In the genomic region with DNA sequence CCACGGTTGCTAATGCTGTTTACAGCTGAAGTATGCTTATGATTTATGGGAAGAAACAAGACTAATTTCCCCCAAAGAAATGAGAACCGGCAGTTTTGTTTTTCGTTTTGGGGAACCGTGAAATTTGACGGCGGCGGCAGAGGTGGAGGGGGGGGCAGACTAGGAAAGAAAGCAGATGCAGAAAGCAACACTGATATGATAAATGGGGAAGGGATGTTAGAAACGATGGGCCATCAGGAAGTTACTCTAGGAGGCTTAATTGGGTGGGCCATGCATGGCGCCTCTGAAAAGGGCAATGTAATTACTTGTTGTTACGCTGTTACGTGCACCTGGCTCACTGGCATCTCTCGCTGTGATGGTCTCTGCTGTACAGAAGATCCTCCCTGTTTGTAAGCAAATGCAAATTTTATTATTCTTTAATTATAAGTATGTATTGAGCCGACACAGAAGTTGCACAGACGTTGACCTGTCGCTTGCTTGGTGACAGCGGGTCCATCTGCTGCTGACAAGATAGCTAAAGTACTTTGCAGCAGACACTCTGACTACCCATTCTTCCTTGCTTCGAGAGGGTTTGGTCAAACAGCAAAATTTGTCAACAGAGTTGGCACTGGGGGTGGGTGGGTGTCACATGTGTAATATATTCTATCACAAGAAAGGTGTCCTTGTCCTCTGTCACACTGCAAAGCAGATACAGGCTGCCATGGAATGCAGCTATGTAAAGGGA, we compare ENCODE assay signal across 15 mouse cellular contexts. TPM values are rescaled to one million over a fixed set of nuclear protein-coding genes. Genes with fewer than 3 reads are reported as not detected.
A peak's percentile ranks its signal among the peaks of the same experiment; 100 is the strongest.
DNase-seq lines count a peak whose midpoint lies in the region; ATAC-seq lines count a peak whose summit lies in the region.
"Had no signal": no experiment of that assay in that cellular context is flagged by ENCODE, and none has a peak within 500 bp of the region (broad histone marks: within the 10 kb centered on the region; RNA-seq: fewer than 3 reads in every experiment).

No protein-coding gene starts in this region.

- H3K9ac ChIP-seq in forebrain, embryonic 12.5 days = no peak overlapping the region
- no peak overlapping the region for H3K9ac ChIP-seq in forebrain, embryonic 16.5 days (replicated peaks; ENCODE audit: low read depth, low read length)
- no peak overlapping the region for H3K9ac ChIP-seq in hindbrain, embryonic 12.5 days
- H3K9ac ChIP-seq in neural tube, embryonic 13.5 days = no peak overlapping the region
- no peak overlapping the region for H3K9ac ChIP-seq in kidney, embryonic 14.5 days (ENCODE audit: low read depth, low read length)
- H3K9ac ChIP-seq: heart, embryonic 13.5 days had no signal

- 80% methylated on average over 17 of the region's 17 CpGs for WGBS in forebrain, embryonic 12.5 days
- 58% methylated on average over 17 of the region's 17 CpGs for WGBS in forebrain, embryonic 16.5 days
- WGBS in hindbrain, embryonic 12.5 days = 55% methylated on average over 17 of the region's 17 CpGs
- 42% methylated on average over 17 of the region's 17 CpGs for WGBS in neural tube, embryonic 13.5 days
- WGBS in kidney, embryonic 14.5 days = 70% methylated on average over 17 of the region's 17 CpGs

- no peaks in the 10 kb centered on the region for H3K9me3 ChIP-seq in forebrain, embryonic 12.5 days
- no peaks in the 10 kb centered on the region for H3K9me3 ChIP-seq in forebrain, embryonic 16.5 days (ENCODE audit: control insufficient read depth, low read length)
- H3K9me3 ChIP-seq in hindbrain, embryonic 12.5 days (replicated peaks) = no peaks in the 10 kb centered on the region; the same call in 1 of the 2 replicates
- H3K9me3 ChIP-seq in neural tube, embryonic 13.5 days = peaks cover 3% of the 10 kb centered on the region; the same call in 1 of the 2 replicates
- H3K9me3 ChIP-seq in kidney, embryonic 14.5 days (ENCODE audit: control insufficient read depth, low read length) = no peaks in the 10 kb centered on the region
- H3K9me3 ChIP-seq: G1E had no signal

- peaks cover 7% of the 10 kb centered on the region for H3K4me1 ChIP-seq in forebrain, embryonic 12.5 days
- peaks cover 19% of the 10 kb centered on the region for H3K4me1 ChIP-seq in forebrain, embryonic 16.5 days (replicated peaks; ENCODE audit: control insufficient read depth, insufficient read depth, low read length)
- peaks cover 16% of the 10 kb centered on the region; the same call in 1 of the 2 replicates for H3K4me1 ChIP-seq in hindbrain, embryonic 12.5 days
- H3K4me1 ChIP-seq in neural tube, embryonic 13.5 days (replicated peaks) = peaks cover 20% of the 10 kb centered on the region; the same call in 1 of the 2 replicates
- no peaks in the 10 kb centered on the region for H3K4me1 ChIP-seq in kidney, embryonic 14.5 days (ENCODE audit: control insufficient read depth, insufficient read depth, low read length)

- H3K4me3 ChIP-seq in forebrain, embryonic 12.5 days (replicated peaks) = no peak overlapping the region
- no peak overlapping the region for H3K4me3 ChIP-seq in forebrain, embryonic 16.5 days (replicated peaks; ENCODE audit: low read length)
- no peak overlapping the region for H3K4me3 ChIP-seq in hindbrain, embryonic 12.5 days
- no peak overlapping the region for H3K4me3 ChIP-seq in neural tube, embryonic 13.5 days
- H3K4me3 ChIP-seq in kidney, embryonic 14.5 days (ENCODE audit: low read length) = no peak overlapping the region
- H3K4me3 ChIP-seq: heart, embryonic 13.5 days had no signal

- peak; percentile 60; the same call in 1 of the 2 replicates for ATAC-seq in forebrain, embryonic 12.5 days (ENCODE audit: low FRiP score)
- no peak; the same call in 1 of the 2 replicates for ATAC-seq in forebrain, embryonic 16.5 days
- ATAC-seq in hindbrain, embryonic 12.5 days (ENCODE audit: low FRiP score) = peak; percentile 81
- ATAC-seq in neural tube, embryonic 13.5 days (ENCODE audit: low read depth) = no peak
- ATAC-seq in kidney, embryonic 14.5 days (ENCODE audit: low FRiP score, low TSS enrichment) = no peak

- H3K27ac ChIP-seq in forebrain, embryonic 12.5 days = no peak overlapping the region
- H3K27ac ChIP-seq in forebrain, embryonic 16.5 days (ENCODE audit: low read length) = no peak overlapping the region
- peak overlapping the region; percentile 50 for H3K27ac ChIP-seq in hindbrain, embryonic 12.5 days
- peak overlapping the region; percentile 59 for H3K27ac ChIP-seq in neural tube, embryonic 13.5 days (replicated peaks)
- no peak overlapping the region for H3K27ac ChIP-seq in kidney, embryonic 14.5 days (ENCODE audit: low read depth, low read length)
- H3K27ac ChIP-seq: heart, embryonic 13.5 days had no signal

- peak; percentile 12 to 21 for DNase-seq in cerebellum, postnatal 36 days
- DNase-seq in lung, adult 18-20 months = no peak
- DNase-seq in left cerebral cortex, adult 18-20 months (ENCODE audit: low spot score in 2 of 2) = no peak
- DNase-seq: adrenal gland, postnatal 14 days; gastrocnemius, postnatal 14 days; kidney, adult 9 months; liver; thymus, adult 18-20 months had no signal

- no peak overlapping the region for H3K4me2 ChIP-seq in forebrain, embryonic 12.5 days
- H3K4me2 ChIP-seq in forebrain, embryonic 16.5 days (ENCODE audit: low read length) = no peak overlapping the region
- H3K4me2 ChIP-seq in hindbrain, embryonic 12.5 days (replicated peaks) = 0 out of 2 replicates have a peak overlapping the region, but pooled peaks have one; percentile 4
- peak overlapping the region; percentile 15; the same call in 1 of the 2 replicates for H3K4me2 ChIP-seq in neural tube, embryonic 13.5 days
- no peak overlapping the region for H3K4me2 ChIP-seq in kidney, embryonic 14.5 days (replicated peaks; ENCODE audit: low read depth, low read length)
- H3K4me2 ChIP-seq: heart, embryonic 13.5 days had no signal

- no peaks in the 10 kb centered on the region for H3K27me3 ChIP-seq in forebrain, embryonic 12.5 days
- H3K27me3 ChIP-seq in forebrain, embryonic 16.5 days (replicated peaks; ENCODE audit: control insufficient read depth, insufficient read depth, low read length) = no peaks in the 10 kb centered on the region
- H3K27me3 ChIP-seq in hindbrain, embryonic 12.5 days = no peaks in the 10 kb centered on the region
- no peaks in the 10 kb centered on the region for H3K27me3 ChIP-seq in neural tube, embryonic 13.5 days
- H3K27me3 ChIP-seq in kidney, embryonic 14.5 days (ENCODE audit: control insufficient read depth, insufficient read depth, low read length) = no peaks in the 10 kb centered on the region

- H3K36me3 ChIP-seq in forebrain, embryonic 12.5 days (replicated peaks) = no peaks in the 10 kb centered on the region
- no peaks in the 10 kb centered on the region for H3K36me3 ChIP-seq in forebrain, embryonic 16.5 days (ENCODE audit: control insufficient read depth, insufficient read depth)
- no peaks in the 10 kb centered on the region for H3K36me3 ChIP-seq in hindbrain, embryonic 12.5 days
- H3K36me3 ChIP-seq in neural tube, embryonic 13.5 days = no peaks in the 10 kb centered on the region
- no peaks in the 10 kb centered on the region for H3K36me3 ChIP-seq in kidney, embryonic 14.5 days (ENCODE audit: control insufficient read depth, insufficient read depth, low read length)
- H3K36me3 ChIP-seq: G1E; heart, embryonic 13.5 days had no signal

RNA-seq across cellular contexts. Expression of a gene that starts 53.4 kb away (rescaled TPM):
- 18.4 and 23.3 TPM in 2 replicates for polyA plus RNA-seq in forebrain, embryonic 12.5 days (2016; fragmentation: Nextera tagmentation; extraction: Ambion mirVana)
- polyA plus RNA-seq in forebrain, embryonic 16.5 days (2015; fragmentation: Nextera tagmentation; extraction: Ambion mirVana) = 39.3 and 42.6 TPM in 2 replicates
- 15.4 and 17.1 TPM in 2 replicates for polyA plus RNA-seq in hindbrain, embryonic 12.5 days (2016; fragmentation: Nextera tagmentation; extraction: Ambion mirVana)
- polyA plus RNA-seq in neural tube, embryonic 13.5 days (2015; fragmentation: Nextera tagmentation; extraction: Ambion mirVana) = 31.8 and 32.3 TPM in 2 replicates
- 36.2 and 36.8 TPM in 2 replicates for polyA plus RNA-seq in kidney, embryonic 14.5 days (2014; fragmentation: Nextera tagmentation; extraction: Ambion mirVana)
- total RNA-seq in left cerebral cortex, adult 18-20 months (2021) = 10 to 100 TPM; 27.6 to 29.3 TPM

Comparison
In these comparisons a context has a peak if more than half of its experiments do, and no peak if none do; other contexts are left out.
1. ATAC-seq: peak in forebrain, embryonic 12.5 days (single experiment) and hindbrain, embryonic 12.5 days (single experiment); none in forebrain, embryonic 16.5 days (single experiment), neural tube, embryonic 13.5 days (single experiment) and kidney, embryonic 14.5 days (single experiment).
2. H3K27ac ChIP-seq: peak in hindbrain, embryonic 12.5 days (single experiment) and neural tube, embryonic 13.5 days (single experiment); none in forebrain, embryonic 12.5 days (single experiment), forebrain, embryonic 16.5 days (single experiment) and kidney, embryonic 14.5 days (single experiment).
3. H3K4me2 ChIP-seq: peak in hindbrain, embryonic 12.5 days (single experiment) and neural tube, embryonic 13.5 days (single experiment); none in forebrain, embryonic 12.5 days (single experiment), forebrain, embryonic 16.5 days (single experiment) and kidney, embryonic 14.5 days (single experiment).
4. DNase-seq: peak in cerebellum, postnatal 36 days (2 of 2); none in lung, adult 18-20 months (0 of 2) and left cerebral cortex, adult 18-20 months (0 of 2).